Mouse (Mus musculus) heart, postnatal 10 days (tissue): ENCODE data around the gene Cct5. TPM values are rescaled to one million over a fixed set of nuclear protein-coding genes. Genes with fewer than 3 reads are reported as not detected.

ENCODE experiments used
- total RNA-seq, 2 experiments: library from RNA; stranded (reverse); gene quantifications; 2 replicates each; pipeline ENCODE4 v1.2.3; 2021

The Cct5 gene
- total RNA-seq, 2 experiments from 2014 or later = 176 to 187 TPM

Other genes with a start within 250 kb of the Cct5 start
- gene Ankrd33b, start 234.1 kb downstream of the Cct5 start, total RNA-seq = 10 to 100 TPM; 16.2 to 17.4 TPM
- gene Ropn1l, start 148.1 kb downstream of the Cct5 start, total RNA-seq = under 1 TPM in 1 of 2 experiments, not detected in 1; 0.27 TPM
- 100 to 1,000 TPM; 100 to 109 TPM for gene March6, start 70.8 kb downstream of the Cct5 start, total RNA-seq
- 10 to 100 TPM; 24.8 to 26.4 TPM for gene Cmbl, start 36.4 kb downstream of the Cct5 start, total RNA-seq
- 10 to 100 TPM; 15.3 to 16.4 TPM for gene Fam173b, start within 50 bp of the Cct5 start, total RNA-seq